Mouse (Mus musculus): ENCODE results near the gene Cd28.

Gene Cd28

GRCm38 (mm10) chr1:60716567-60716966 is at the start of gene Cd28:
TSS of gene Cd28 (plus strand) at chr1:60716800.
- DNase-seq (ENCODE audit: extremely low read depth, low read depth) = no peak

DNA sequence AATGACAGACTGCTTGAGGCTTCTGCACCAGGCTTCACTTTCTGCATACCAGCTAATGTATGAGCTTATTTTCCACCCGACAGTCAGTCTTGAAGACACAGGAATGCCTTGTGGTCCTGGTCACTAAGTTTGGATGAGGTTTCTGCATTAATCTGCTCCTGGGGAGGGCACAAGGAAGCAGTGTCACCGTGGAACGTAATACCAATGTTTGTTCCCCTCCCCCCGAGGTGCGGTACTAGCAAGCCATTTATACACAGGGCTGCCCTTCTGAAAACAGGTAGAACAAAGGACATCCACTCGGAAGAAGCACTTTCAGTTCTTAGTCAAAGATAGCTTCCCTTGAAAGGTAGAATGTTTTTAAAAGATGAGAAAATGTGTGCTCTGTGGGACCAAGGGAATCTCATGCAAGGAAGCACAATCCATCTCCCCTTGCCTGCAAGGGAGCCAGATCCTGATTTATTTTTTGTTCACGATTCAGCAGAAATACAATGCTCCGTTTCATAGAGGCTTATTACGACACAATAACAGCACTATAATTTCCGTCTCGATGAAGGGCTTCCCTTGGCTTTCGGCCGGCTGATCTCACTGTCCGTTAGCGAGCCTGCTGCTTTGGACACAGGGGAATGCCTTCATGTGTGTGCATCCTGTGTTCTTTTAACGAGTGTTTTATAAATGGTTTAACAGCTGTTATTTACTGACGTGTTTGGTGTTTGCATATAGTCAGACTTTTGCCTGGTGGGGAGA is 48.6 kb upstream of the Cd28 start:
- no peak for DNase-seq (ENCODE audit: extremely low read depth, low read depth)

DNA sequence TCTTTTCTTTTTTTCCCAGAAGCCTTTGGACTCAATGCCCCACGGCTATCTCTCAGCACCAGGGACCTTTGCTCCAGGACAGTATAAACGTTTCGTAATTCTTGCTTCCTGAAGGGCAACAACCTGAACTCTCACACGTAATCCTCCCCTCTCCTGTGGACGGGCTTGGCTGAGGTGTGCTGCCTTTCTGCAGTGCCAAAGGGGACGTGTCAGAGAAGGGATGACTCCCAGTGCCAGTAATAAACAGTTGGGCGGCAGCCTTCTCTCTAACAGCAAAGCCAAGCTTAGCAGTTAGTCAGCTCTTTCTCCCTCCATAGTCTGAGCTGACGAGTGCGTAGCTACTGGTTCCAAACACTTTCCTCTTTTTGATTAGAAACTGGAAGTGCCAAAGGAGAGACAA is 47.6 kb upstream of the Cd28 start:
- no peak for DNase-seq (ENCODE audit: extremely low read depth, low read depth)

GRCm38 (mm10) chr1:60669664-60670063 is 46.9 kb upstream of the Cd28 start:
- DNase-seq (ENCODE audit: extremely low read depth, low read depth) = no peak

- no peak for DNase-seq (ENCODE audit: extremely low read depth, low read depth)
Observed at GRCm38 (mm10) chr1:60670172-60670571, 46.4 kb upstream of the Cd28 start.

GRCm38 (mm10) chr1:60683766-60684165 is 32.8 kb upstream of the Cd28 start:
- no peak for DNase-seq (ENCODE audit: extremely low read depth, low read depth)

GRCm38 (mm10) chr1:60696115-60696895 is 20.3 kb upstream of the Cd28 start:
- DNase-seq (ENCODE audit: extremely low read depth, low read depth) = no peak

- DNase-seq (ENCODE audit: extremely low read depth, low read depth) = no peak
Observed at GRCm38 (mm10) chr1:60702641-60703040, 14.0 kb upstream of the Cd28 start.

GRCm38 (mm10) chr1:60713238-60713637 is 3.4 kb upstream of the Cd28 start:
- DNase-seq (ENCODE audit: extremely low read depth, low read depth) = no peak

DNA sequence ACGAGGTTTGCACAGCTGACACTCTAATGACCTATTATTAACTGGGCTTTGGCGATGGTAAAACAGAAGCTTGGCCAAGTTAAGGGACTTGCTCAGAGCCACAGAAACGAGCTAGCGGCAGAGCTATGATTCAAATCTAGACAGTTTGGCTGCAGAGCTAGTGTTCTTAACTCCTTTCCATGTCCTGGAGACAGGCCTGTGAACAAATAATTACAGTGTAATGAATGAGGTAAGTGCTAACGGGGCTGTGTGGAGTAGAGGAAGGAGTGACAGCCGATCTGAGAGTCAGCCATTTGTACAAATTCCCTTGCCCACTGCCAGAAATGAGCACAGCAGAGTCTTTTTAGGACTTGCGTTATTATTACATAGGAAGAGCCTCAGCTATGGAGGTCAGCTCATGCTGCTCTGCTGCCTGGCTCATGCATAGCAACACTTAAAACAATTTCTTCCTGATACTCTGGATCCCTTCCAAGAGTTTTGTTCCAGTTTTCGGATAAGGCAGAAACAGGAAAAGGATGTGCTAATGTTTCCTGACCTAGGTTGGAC is 876 bp upstream of the Cd28 start:
- DNase-seq (ENCODE audit: extremely low read depth, low read depth) = no peak

DNA sequence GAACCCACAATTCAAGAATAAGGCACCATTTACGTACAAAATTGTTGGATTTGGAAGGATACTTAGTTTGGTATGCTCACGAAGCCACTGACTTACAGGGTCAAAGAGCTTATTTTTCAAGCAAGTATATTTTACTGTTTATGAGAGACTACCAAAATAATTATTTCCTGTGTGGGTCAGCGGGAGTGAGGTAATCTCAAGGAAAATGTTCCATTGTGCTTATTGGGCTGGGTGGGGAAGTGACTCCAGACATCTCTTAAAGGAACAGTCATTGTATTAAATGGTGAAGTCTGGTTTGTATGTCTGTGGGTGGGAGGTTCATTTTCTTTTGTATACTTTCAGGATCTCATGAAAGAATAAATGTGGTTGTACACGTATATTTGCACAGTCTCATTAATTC is 2.0 kb downstream of the Cd28 start:
- no peak for DNase-seq (ENCODE audit: extremely low read depth, low read depth)

DNA sequence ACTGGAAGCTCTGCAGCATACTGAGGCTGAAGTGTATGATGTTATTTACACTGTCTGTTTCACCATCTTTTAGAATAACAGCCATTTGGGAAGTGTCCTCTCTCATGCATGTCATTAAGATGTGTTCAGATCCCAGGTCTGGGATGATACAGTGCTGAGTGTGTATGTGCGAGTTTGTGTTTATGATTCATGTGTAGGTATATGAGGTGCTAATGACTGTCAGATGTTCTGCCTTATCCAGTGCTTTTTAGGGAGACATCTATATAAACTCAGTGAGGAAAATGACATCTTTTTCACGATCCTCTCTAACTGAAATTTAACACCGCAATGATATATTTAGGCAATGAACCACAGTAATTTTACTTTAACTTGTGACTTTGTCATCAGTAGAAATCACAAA is 7.0 kb downstream of the Cd28 start:
- no peak for DNase-seq (ENCODE audit: extremely low read depth, low read depth)

DNA sequence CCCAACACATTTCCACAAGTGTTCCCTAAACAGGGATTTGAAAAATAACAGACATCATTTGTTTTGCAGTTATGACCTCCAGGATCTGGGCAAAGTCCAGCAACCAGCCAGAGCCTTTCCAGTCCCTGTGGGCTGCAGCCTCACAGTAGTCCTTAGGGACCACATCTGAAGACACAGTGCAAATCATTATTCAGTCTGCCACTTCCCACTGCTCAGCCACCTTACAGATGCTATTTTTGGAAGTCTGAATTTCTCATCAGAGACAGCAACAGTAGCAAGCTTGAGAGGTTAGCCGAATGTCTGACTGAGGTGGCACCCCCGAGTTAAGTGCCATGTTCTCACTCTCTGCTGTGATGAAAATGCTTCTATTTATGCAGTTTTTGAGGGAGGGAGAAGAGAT is 15.3 kb downstream of the Cd28 start:
- DNase-seq (ENCODE audit: extremely low read depth, low read depth) = no peak

- DNase-seq (ENCODE audit: extremely low read depth, low read depth) = no peak
Observed at GRCm38 (mm10) chr1:60735072-60735907, 18.7 kb downstream of the Cd28 start.

- DNase-seq (ENCODE audit: extremely low read depth, low read depth) = no peak
Observed at GRCm38 (mm10) chr1:60735908-60736280, 19.3 kb downstream of the Cd28 start.

GRCm38 (mm10) chr1:60744266-60744665 is 27.7 kb downstream of the Cd28 start:
- DNase-seq (ENCODE audit: extremely low read depth, low read depth) = no peak

- no peak for DNase-seq (ENCODE audit: extremely low read depth, low read depth)
Observed at GRCm38 (mm10) chr1:60745664-60746063, 29.1 kb downstream of the Cd28 start.

DNA sequence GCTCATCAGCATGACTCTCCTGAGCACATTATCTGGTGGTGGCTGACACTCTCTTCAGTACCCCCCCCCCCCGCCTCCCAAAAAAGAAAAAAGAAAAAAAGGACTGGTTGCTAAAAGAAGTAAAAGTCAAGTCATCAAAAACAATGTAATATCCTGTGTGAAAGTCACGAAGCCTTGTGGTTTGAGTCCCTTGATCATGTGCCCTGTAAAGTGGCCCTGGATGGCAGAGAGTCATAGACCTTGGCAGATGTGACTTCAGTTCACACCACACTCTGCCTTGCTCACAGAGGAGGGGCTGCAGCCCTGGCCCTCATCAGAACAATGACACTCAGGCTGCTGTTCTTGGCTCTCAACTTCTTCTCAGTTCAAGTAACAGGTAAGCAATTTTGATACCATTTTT is 29.6 kb downstream of the Cd28 start:
- DNase-seq (ENCODE audit: extremely low read depth, low read depth) = no peak

- DNase-seq (ENCODE audit: extremely low read depth, low read depth) = no peak
Observed at GRCm38 (mm10) chr1:60746856-60747255, 30.3 kb downstream of the Cd28 start.

DNA sequence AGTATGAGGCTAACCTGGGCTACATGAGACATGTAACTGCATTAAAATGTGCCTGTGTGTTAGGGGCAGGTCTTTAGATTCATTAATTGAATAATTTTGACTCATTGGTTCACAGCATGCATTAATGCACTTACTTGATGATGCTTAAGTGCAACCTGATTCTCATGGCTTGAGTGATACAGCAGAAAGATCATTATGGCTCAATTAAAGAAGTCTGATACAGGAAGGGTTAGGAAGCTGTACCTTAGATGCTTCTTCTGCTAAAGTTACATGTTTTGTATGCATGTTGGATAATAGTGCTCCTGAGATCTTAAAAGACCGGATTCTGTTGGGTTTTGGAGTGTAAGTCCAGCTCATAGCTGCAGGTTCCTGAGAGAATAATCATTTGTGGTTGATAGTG is 31.7 kb downstream of the Cd28 start:
- DNase-seq (ENCODE audit: extremely low read depth, low read depth) = no peak

DNA sequence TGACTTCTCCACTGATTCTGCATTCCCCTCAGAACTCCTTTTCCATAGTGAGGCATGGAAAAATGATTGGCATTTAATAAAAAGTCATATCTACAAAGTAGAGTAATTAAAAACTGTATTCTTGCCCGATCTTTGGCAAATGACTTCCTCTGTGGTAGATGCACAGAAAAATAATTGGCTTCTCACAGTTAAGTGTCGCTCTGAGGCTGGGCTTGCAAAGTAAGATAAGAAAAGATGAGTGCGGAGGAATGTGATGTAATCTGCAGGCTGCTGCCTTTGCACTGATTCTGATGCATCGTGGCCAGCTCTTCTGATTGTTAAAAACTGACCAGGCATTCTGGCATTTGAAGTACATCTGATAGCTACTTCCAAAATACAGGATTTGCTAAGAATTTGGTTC is 32.3 kb downstream of the Cd28 start:
- no peak for DNase-seq (ENCODE audit: extremely low read depth, low read depth)

GRCm38 (mm10) chr1:60749346-60749840 is 32.8 kb downstream of the Cd28 start:
- DNase-seq (ENCODE audit: extremely low read depth, low read depth) = no peak

Measured in MEL-GATA-1-ER (cell line).